Mouse (Mus musculus) liver, postnatal 0 days (tissue): ENCODE measurements around the gene Spop. TPM values are rescaled to one million over a fixed set of nuclear protein-coding genes. Genes with fewer than 3 reads are reported as not detected.

Source experiments
- ATAC-seq: fragments of 200-750 bp; cut with Nextera tagmentation; 2 replicates; pipeline ENCODE4 v1.8.0; 2017; ENCODE audit warnings: mild to moderate bottlenecking, moderate library complexity
- DNase-seq: peaks from one replicate; pipeline ENCODE4 v3.0.0-alpha.2; 2016
- H3K27ac ChIP-seq: fragments of 300-500 bp; sonication (generic); 2 replicates; pipeline ENCODE4 v1.5.1; 2014; ENCODE audit warnings: antibody characterized with exemption, moderate library complexity, mild to moderate bottlenecking, low read depth
- H3K27me3 ChIP-seq: fragments of 300-500 bp; sonication (generic); 2 replicates; pipeline ENCODE4 v1.6.1; 2014; ENCODE audit warnings: low read length, control low read depth, mixed read lengths; ENCODE audit not compliant: insufficient read depth
- H3K36me3 ChIP-seq: fragments of 300-500 bp; sonication (generic); replicated peaks from 2 replicates; pipeline ENCODE4 v1.6.1; 2014; ENCODE audit warnings: mild to moderate bottlenecking, control low read depth, low read length, moderate library complexity, mixed read lengths; ENCODE audit not compliant: insufficient read depth
- H3K4me1 ChIP-seq: fragments of 300-500 bp; sonication (generic); 2 replicates; pipeline ENCODE4 v1.6.1; 2014; ENCODE audit warnings: antibody characterized with exemption, mild to moderate bottlenecking, control low read depth; ENCODE audit not compliant: insufficient read depth
- H3K4me2 ChIP-seq: fragments of 300-500 bp; sonication (generic); 2 replicates; pipeline ENCODE4 v1.6.1; 2014; ENCODE audit warnings: low read depth, mild to moderate bottlenecking, low read length, moderate library complexity, mixed read lengths
- H3K4me3 ChIP-seq: fragments of 300-500 bp; sonication (generic); 2 replicates; pipeline ENCODE4 v1.5.1; 2014; ENCODE audit warnings: low read depth, low read length
- H3K9ac ChIP-seq: fragments of 300-500 bp; sonication (generic); replicated peaks from 2 replicates; pipeline ENCODE4 v1.6.1; 2014; ENCODE audit warnings: mild to moderate bottlenecking, moderate library complexity
- H3K9me3 ChIP-seq: fragments of 300-500 bp; sonication (generic); 2 replicates; pipeline ENCODE4 v1.6.1; 2016; ENCODE audit warnings: mild to moderate bottlenecking, control low read depth, low read length, mixed read lengths
- CTCF ChIP-seq: sonication (generic); IDR thresholded peaks from 2 replicates; pipeline ENCODE4 v1.5.1; 2016; ENCODE audit warnings: antibody characterized with exemption, low read depth
- EP300 ChIP-seq: IDR thresholded peaks from 2 replicates; pipeline ENCODE4 v1.6.1; 2016; ENCODE audit warnings: antibody characterized with exemption, low read depth, mild to moderate bottlenecking
- WGBS: fragments of 180-500 bp; shearing (Covaris S2); extraction: QIAGEN DNeasy Blood & Tissue Kit; methylation state at CpG from one replicate; pipeline ENCODE4 v1.1.7; 2014; ENCODE audit not compliant: insufficient replicate concordance; 5-methylcytosine and 5-hydroxymethylcytosine counted together
- polyA plus RNA-seq: library from polyadenylated mRNA; unstranded; fragments of >200 nt; fragmentation: Nextera tagmentation; extraction: Ambion mirVana; gene quantifications from 2 replicates; pipeline ENCODE4 v1.2.1, GENCODE M21; 2015

Gene Spop
- polyA plus RNA-seq, 1 experiment from 2014 or later, result 53.2 TPM

GRCm38 (mm10) chr11:95448346-95448745, 34.5 kb downstream of the Spop start:
- no peaks in the 10 kb centered on the region for H3K27me3 ChIP-seq
- H3K4me2 ChIP-seq, result no peak overlapping the region
- WGBS, result 81% methylated on average over 3 of the region's 3 CpGs
- DNase-seq, result no peak
- no peak overlapping the region for H3K27ac ChIP-seq
- H3K4me1 ChIP-seq, result peaks cover 5% of the 10 kb centered on the region
- TF ChIP-seq CTCF, result no peak
- no peak for TF ChIP-seq EP300
- no peaks in the 10 kb centered on the region for H3K9me3 ChIP-seq
- ATAC-seq, result no peak
- no peak overlapping the region for H3K4me3 ChIP-seq
- 0 out of 2 replicates have a peak, but pooled peaks cover 10% of the 10 kb centered on the region for H3K36me3 ChIP-seq
- H3K9ac ChIP-seq, result no peak overlapping the region

GRCm38 (mm10) chr11:95455331-95455730, 41.5 kb downstream of the Spop start:
- no peak for DNase-seq
- H3K9ac ChIP-seq, result no peak overlapping the region; the same call in 1 of the 2 replicates
- no peak overlapping the region for H3K4me2 ChIP-seq
- 0 out of 2 replicates have a peak, but pooled peaks cover 10% of the 10 kb centered on the region for H3K36me3 ChIP-seq
- ATAC-seq, result no peak
- TF ChIP-seq CTCF (no peak), EP300 (no peak)
- H3K27ac ChIP-seq, result no peak overlapping the region
- no peaks in the 10 kb centered on the region for H3K27me3 ChIP-seq
- H3K9me3 ChIP-seq, result no peaks in the 10 kb centered on the region
- 39% methylated on average over 8 of the region's 8 CpGs for WGBS
- H3K4me1 ChIP-seq, result no peaks in the 10 kb centered on the region
- no peak overlapping the region for H3K4me3 ChIP-seq

GRCm38 (mm10) chr11:95460872-95461271, 47.0 kb downstream of the Spop start:
- TF ChIP-seq EP300 (no peak), CTCF (no peak)
- peak overlapping the region; percentile 64 for H3K27ac ChIP-seq
- ATAC-seq (peak; percentile 72), DNase-seq (no peak)
- H3K4me1 ChIP-seq, result peaks cover 9% of the 10 kb centered on the region; the same call in 1 of the 2 replicates
- no peaks in the 10 kb centered on the region for H3K9me3 ChIP-seq
- H3K36me3 ChIP-seq, result 0 out of 2 replicates have a peak, but pooled peaks cover 4% of the 10 kb centered on the region
- peak overlapping the region; percentile 41 for H3K4me2 ChIP-seq
- H3K4me3 ChIP-seq, result no peak overlapping the region
- no peak overlapping the region for H3K9ac ChIP-seq
- no peaks in the 10 kb centered on the region for H3K27me3 ChIP-seq
- 55% methylated on average over 2 of the region's 2 CpGs for WGBS

- Histone ChIP-seq H3K9ac (no peak overlapping the region), H3K4me3 (no peak overlapping the region), H3K27ac (peak overlapping the region; percentile 64), H3K4me1 (peaks cover 9% of the 10 kb centered on the region; the same call in 1 of the 2 replicates), H3K4me2 (no peak overlapping the region), H3K27me3 (no peaks in the 10 kb centered on the region), H3K36me3 (0 out of 2 replicates have a peak, but pooled peaks cover 6% of the 10 kb centered on the region), H3K9me3 (no peaks in the 10 kb centered on the region)
- DNase-seq, result no peak
- ATAC-seq, result peak; percentile 81
- TF ChIP-seq EP300 (peak; percentile 31; the same call in 1 of the 2 replicates), CTCF (0 out of 2 replicates have a peak, but pooled peaks have one; percentile 0)
- 71% methylated on average over 3 of the region's 3 CpGs for WGBS
These were observed 48.3 kb downstream of the Spop start for GRCm38 (mm10) chr11:95462168-95462567.

GRCm38 (mm10) chr11:95467731-95468130, 53.9 kb downstream of the Spop start:
- H3K27me3 ChIP-seq, result no peaks in the 10 kb centered on the region
- TF ChIP-seq CTCF (no peak), EP300 (no peak)
- 80% methylated on average over 1 of the region's 1 CpGs for WGBS
- H3K4me1 ChIP-seq, result no peaks in the 10 kb centered on the region; the same call in 1 of the 2 replicates
- no peak overlapping the region for H3K27ac ChIP-seq
- H3K36me3 ChIP-seq, result peaks cover 23% of the 10 kb centered on the region
- H3K9ac ChIP-seq, result no peak overlapping the region
- no peaks in the 10 kb centered on the region for H3K9me3 ChIP-seq
- no peak overlapping the region for H3K4me3 ChIP-seq
- ATAC-seq (no peak), DNase-seq (no peak)
- H3K4me2 ChIP-seq, result no peak overlapping the region

- TF ChIP-seq EP300, result no peak
- TF ChIP-seq CTCF, result no peak
- no peak for ATAC-seq
These were observed 59.1 kb downstream of the Spop start for GRCm38 (mm10) chr11:95472942-95473341.

More at GRCm38 (mm10) chr11:95472942-95473341, 59.1 kb downstream of the Spop start:
- Histone ChIP-seq H3K36me3 (peaks cover 56% of the 10 kb centered on the region), H3K4me1 (no peaks in the 10 kb centered on the region; the same call in 1 of the 2 replicates), H3K27me3 (no peaks in the 10 kb centered on the region), H3K4me3 (no peak overlapping the region), H3K4me2 (no peak overlapping the region), H3K9ac (no peak overlapping the region), H3K27ac (no peak overlapping the region), H3K9me3 (no peaks in the 10 kb centered on the region)
- 92% methylated on average over 2 of the region's 2 CpGs for WGBS
- DNase-seq, result no peak
